Mouse (Mus musculus) embryonic fibroblast, embryonic 13.5 days (primary cell): ENCODE measurements at regions not wholly inside any gene's neighbourhood (a gene's known extent, or its start where the extent isn't known, plus 50 kb on each side); places are given as distances from the start of the nearest gene placed in this dataset.

Experiments used
- H3K27ac ChIP-seq: 2 replicates; pipeline ENCODE4 v1.5.1; 2012; ENCODE audit warnings: low read length, control low read depth, inconsistent platforms; ENCODE audit not compliant: insufficient read depth
- H3K4me1 ChIP-seq: 2 replicates; pipeline ENCODE4 v1.6.1; 2011; ENCODE audit warnings: low read length; ENCODE audit not compliant: control insufficient read depth, insufficient read depth
- H3K4me3 ChIP-seq: 2 replicates; pipeline ENCODE4 v1.5.1; 2011; ENCODE audit warnings: mild to moderate bottlenecking, control low read depth, low read length; ENCODE audit not compliant: insufficient read depth
- CTCF ChIP-seq: IDR thresholded peaks from 2 replicates; pipeline ENCODE4 v1.5.1; 2011; ENCODE audit warnings: mild to moderate bottlenecking, control low read depth, low read length, moderate library complexity, borderline replicate concordance; ENCODE audit not compliant: insufficient read depth
- POLR2A ChIP-seq: IDR thresholded peaks from 2 replicates; pipeline ENCODE4 v1.6.1; 2011; ENCODE audit warnings: low read depth, mild to moderate bottlenecking, control low read depth, low read length, moderate library complexity

- Histone ChIP-seq H3K4me3 (no peak overlapping the region), H3K4me1 (no peaks in the 10 kb centered on the region), H3K27ac (no peak overlapping the region)
- TF ChIP-seq CTCF (no peak), POLR2A (no peak)
Observed at GRCm38 (mm10) chr14:107068592-107068991, 962.6 kb downstream of the Trim52 start.

GRCm38 (mm10) chr14:107080407-107080806 lies 974.4 kb downstream of the Trim52 start:
- no peaks in the 10 kb centered on the region for H3K4me1 ChIP-seq
- H3K27ac ChIP-seq: no peak overlapping the region
- TF ChIP-seq CTCF (no peak), POLR2A (no peak)
- no peak overlapping the region for H3K4me3 ChIP-seq
